Mouse (Mus musculus) left cerebral cortex, postnatal 25 days (tissue): Measurements from ENCODE around the gene Spta1. TPM values are rescaled to one million over a fixed set of nuclear protein-coding genes. Genes with fewer than 3 reads are reported as not detected.

Experiments used
- DNase-seq, 2 experiments: peaks; one replicate each; pipeline ENCODE4 v3.0.0; 2022; ENCODE audit warnings: low spot score in 2 of 2, mixed read lengths in 1 of 2
- intact Hi-C: fragments of 180-260 bp; cut with DNase I; formaldehyde crosslinking; loops from one replicate; pipeline ENCODE4 v1.15.1; 2025
- total RNA-seq, 2 experiments: library from RNA; stranded (reverse); gene quantifications; 2 replicates each; pipeline ENCODE4 v1.2.3; 2021

Spta1 gene
- total RNA-seq = under 1 TPM; 0.09 to 0.14 TPM

DNA sequence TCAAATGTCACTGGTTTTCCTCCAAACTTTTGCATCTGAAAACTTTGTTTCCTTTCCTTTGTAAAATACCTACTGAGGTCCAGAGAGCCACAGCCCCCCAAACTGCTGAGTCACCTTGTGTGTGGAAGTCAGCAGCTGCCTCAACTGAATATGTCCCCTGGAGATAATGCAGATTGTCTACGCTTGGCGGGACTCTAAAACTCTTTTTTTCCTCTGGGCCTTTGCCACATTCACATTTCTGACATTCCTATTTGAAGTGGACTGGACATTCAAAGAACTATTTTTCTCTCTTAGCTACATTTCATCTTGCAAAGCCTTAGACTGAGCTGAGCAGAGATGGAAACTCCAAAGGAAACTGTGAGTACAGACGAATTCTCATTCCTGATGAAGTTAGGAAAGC, at the start of gene Spta1:
Spta1 (plus strand) TSS at position 172 of the 400 bp plus-strand sequence.
- intact Hi-C loops = no loop called here
- DNase-seq = no peak

DNA sequence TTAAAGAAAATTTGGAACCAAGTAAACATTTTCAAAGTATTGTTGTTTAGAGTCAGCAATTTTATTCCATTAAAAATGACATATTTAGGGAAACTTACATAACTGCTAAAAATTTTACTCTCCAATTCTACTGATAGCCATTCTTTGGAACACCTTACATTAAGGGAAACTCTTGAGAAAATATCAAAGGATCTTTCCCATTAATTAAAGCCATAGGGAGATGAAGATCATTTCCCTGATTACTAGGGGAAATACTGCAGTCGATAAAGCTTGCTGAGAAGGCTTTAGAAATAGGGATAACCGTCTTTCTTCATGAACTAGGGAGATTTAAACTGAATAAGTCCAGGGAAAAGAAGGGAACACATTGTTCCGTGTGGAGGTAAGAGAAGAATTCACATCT, 41.4 kb upstream of the Spta1 start, which contains the start of gene Olfr424:
Olfr424 (plus strand) TSS at position 301 of the 400 bp plus-strand sequence.
- intact Hi-C loops = no loop called here
- DNase-seq = no peak

DNA sequence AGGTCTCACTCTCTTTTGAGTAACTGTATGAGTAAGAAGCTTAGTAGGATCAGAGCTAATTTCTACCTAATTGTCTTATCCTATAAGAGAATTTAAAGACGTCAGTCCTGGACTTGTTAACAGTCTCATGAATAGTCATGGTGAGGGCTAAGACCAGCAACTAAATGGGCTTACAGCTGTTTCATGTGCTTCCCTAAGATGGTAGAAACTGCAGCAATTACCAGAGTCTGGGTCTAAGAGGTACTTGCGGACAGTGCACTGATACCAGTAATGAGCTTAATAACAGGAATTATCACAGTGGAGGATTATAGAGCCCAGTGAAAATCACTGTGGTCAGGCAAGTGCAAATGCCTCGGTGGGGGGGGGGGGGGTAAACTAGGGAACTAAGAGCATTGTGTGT, 40.6 kb upstream of the Spta1 start:
- DNase-seq = no peak
- intact Hi-C loops = no loop called here

DNA sequence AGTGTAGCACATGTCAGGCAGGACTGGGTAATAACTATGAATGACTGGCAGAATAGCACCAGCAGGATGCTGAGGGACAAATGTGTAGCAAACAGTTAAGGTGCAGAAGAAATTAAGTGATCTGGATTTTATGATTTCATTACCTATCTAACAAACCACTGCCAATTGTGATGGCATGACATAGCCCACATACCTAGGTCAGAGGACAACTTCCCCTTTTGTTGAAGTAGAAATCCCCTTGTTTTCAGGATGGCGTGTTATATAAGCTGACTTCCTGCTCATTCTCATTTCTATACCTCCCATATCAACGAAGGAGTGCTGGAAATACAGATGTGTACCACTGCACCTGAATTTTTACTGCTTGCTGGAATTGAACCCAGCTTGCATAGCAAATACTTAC, 31.2 kb upstream of the Spta1 start:
- DNase-seq = no peak
- intact Hi-C loops = no loop called here

DNA sequence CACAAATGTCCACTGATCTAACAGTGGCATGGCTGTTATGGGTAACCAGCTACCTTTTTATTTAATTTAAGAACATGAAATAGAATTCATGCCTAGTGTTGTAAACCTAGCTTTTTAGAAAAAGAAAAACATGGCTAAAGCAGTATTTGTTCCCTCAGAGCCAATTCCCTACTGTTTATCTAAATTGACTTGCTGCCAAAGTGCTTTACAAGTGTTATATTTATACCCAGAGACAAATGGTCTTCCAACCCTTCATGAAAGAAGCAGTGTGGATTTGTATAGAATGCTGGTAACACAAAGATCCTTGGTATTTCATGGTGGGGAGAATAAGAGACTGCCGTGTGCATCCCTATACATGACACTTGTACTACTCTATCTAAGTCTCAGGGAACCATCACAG, 25.9 kb upstream of the Spta1 start:
- DNase-seq = no peak
- intact Hi-C loops = no loop called here

- intact Hi-C loops = no loop called here
- DNase-seq = no peak
Measured at GRCm38 (mm10) chr1:174149289-174149688, 23.3 kb upstream of the Spta1 start.

DNA sequence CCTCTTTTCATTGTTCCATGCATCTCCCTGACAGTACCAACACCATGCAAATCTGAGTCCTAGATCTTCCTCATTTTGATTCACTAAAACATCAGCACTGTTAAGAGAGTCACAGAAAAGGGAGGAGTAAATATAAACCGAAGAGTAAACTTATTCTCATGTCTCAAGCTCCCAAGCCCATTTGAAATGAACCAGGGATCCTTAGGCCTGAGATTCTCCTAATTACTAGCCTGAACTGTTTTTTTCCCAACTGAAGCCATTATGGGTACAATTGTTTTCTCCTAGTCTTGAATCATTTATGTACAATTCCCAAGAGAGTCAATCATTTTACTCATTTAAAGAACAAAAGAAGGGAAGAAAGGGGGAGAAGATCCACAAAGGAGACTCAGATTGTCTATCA, 17.2 kb upstream of the Spta1 start, which contains the start of gene Olfr420:
Olfr420 (plus strand) TSS at position 301 of the 400 bp plus-strand sequence.
- no peak for DNase-seq
- intact Hi-C loops = no loop called here

DNA sequence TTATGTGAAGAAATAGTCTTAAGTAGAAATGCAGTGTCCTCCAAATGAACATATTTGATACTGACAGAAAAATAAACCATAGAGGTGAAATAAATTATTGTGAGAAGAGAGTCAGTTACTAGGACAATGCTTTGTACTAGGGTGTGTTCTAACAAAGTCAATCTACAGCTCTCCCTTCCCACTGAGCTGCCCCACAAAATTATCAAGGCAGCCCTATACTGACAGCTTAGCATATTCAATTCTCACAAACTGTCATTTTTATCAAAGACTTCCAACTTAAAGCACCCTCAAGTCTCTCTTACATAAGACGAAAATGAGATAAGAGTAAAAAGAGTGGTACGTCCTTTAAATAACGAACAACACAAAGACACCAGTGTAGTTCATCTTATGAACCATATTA, 15.0 kb upstream of the Spta1 start:
- intact Hi-C loops = no loop called here
- DNase-seq = no peak

DNA sequence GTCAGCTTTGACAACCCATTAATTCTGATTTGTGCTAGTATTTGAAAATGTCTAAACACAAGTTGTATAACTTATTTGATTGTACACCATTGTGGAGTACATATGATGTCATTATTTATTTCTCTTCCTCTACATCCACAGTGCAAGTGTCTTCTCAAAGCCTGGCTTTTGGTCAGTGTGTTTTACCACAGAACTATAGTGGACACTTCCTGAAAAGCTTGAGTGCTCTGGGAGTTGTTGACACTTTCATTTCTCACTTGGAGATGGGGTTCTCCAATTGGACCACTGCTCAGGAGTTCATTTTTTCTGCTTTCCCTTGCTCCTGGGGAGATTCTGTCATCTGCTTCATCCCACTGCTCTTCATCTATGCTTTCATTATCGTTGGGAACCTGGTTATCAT, 14.1 kb upstream of the Spta1 start:
- no peak for DNase-seq
- intact Hi-C loops = no loop called here

GRCm38 (mm10) chr1:174159095-174159494, 13.5 kb upstream of the Spta1 start:
- intact Hi-C loops = no loop called here

DNA sequence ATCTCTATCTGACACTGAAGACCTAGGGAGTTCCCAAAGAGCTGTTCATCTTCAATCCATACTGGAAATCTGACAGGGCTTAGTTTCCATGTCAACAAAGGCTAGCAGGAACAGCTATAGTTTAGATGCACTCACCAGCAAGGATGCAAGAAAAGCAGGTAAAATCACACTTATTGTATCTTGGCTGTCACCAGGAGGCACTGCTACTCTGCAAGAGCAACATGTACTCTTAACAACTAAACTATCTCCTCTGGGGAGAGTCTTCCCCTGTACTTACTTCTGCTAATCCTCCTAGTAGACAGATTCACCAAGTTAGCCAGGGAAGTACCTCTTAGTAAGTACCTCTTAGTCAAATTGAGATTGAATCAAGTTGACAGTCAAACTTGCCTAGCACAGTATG, 3.6 kb upstream of the Spta1 start:
- intact Hi-C loops = no loop called here
- no peak for DNase-seq

More at GRCm38 (mm10) chr1:174159095-174159494, 13.5 kb upstream of the Spta1 start:
- no peak for DNase-seq

- intact Hi-C loops = no loop called here
- DNase-seq = peak in 1 of 2 experiments; percentile 4
Measured at GRCm38 (mm10) chr1:174170706-174171501, 1.7 kb upstream of the Spta1 start.

DNA sequence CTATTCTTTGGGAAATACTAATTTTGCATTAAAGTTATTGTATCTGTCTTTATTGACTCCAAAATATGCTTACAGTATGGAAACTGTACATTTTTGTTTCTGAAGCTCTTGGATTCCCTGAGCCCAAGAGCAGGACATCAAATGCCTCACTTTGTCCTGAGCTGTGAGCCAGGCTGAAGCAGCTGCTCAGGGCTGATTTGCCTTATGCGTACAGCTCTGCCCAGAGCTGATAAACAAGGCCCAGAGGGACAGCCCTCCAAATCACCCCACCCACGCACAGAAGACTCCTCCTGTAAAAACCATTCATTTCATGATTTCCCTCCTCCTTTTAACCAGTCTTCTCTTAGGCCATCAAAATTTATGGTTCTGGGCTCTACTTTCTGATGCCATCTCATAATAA, 1.0 kb upstream of the Spta1 start:
- intact Hi-C loops = no loop called here
- DNase-seq = no peak

DNA sequence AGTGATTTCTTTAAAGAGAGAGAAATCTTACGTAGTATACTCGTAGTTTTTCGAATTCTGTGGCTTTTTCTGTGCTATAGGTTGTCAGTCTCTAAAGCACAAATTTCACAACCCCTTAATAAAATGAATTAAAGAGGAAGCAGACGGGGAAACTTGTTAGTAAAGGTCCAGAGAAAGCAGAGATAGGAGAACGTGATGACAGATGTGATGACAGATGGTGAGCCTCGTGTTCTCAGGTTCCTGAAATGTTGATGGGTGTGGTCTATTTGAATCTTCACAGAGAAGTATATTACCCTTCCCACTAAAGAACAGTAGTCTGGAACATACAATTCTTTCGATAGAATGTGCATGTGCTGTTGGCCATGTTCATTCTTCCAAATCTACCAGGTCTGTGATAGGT, 32.1 kb downstream of the Spta1 start:
- peak in 1 of 2 experiments; percentile 12 for DNase-seq
- intact Hi-C loops = no loop called here

- DNase-seq = no peak
- intact Hi-C loops = no loop called here
Measured at GRCm38 (mm10) chr1:174212286-174212685, 39.7 kb downstream of the Spta1 start.

GRCm38 (mm10) chr1:174215270-174216038, 42.9 kb downstream of the Spta1 start:
- intact Hi-C loops = no loop called here
- DNase-seq = no peak

GRCm38 (mm10) chr1:174216528-174217204, 44.1 kb downstream of the Spta1 start:
- intact Hi-C loops = no loop called here
- DNase-seq = no peak

- DNase-seq = no peak
- intact Hi-C loops = no loop called here
Measured at GRCm38 (mm10) chr1:174239916-174240315, 67.3 kb downstream of the Spta1 start.

DNA sequence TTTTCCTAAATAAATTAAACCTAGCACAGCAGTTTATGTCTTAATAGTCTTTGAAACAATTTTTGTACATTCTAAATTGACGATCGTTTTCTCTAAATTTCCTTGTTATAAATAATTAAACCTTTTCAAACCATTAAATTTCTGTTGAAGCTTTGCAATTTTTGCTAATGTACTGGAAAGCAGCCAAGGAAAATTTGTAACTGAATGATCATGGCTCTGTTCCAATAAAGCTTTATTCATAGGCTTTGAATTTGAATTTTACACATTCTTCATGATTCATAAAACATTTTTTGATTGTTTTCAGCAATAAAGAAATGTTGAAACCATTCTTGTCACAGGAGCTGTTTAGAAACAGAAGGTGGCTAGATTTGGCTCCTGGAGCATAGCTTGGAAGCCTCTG, 72.0 kb downstream of the Spta1 start:
- DNase-seq = no peak
- intact Hi-C loops = no loop called here

DNA sequence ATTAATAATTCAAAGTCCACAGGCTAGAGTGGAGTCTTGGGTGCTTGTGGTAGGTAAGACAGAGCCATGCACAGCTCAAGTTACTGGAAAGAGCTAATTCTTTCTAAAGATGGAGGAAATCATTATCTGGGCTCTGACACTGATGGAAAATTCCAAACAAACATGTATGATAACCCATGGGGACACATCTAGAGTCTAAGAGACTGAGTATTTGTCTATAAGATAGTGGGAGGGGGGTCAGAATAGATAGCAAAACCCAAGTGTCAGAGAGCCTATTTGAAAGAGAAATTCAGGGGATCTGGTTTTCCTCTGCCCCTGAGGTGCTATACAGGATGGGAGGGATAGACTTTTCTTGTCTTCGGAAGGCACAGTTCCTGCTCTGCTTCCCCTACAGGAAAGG, 73.5 kb downstream of the Spta1 start:
- intact Hi-C loops = no loop called here
- no peak for DNase-seq
